Mouse (Mus musculus) limb, embryonic 10.5 days (tissue): ENCODE measurements around the gene Olfr351. TPM values are rescaled to one million over a fixed set of nuclear protein-coding genes. Genes with fewer than 3 reads are reported as not detected.

Experiments
- DNase-seq: peaks from one replicate; pipeline ENCODE4 v3.0.0-alpha.2; 2017; ENCODE audit warnings: low spot score
- H3K27ac ChIP-seq: fragments of 300-500 bp; sonication (generic); 2 replicates; pipeline ENCODE4 v1.5.1; 2016; ENCODE audit warnings: mild to moderate bottlenecking
- H3K27me3 ChIP-seq: fragments of 300-500 bp; sonication (generic); 2 replicates; pipeline ENCODE4 v1.6.1; 2016; ENCODE audit warnings: low read depth, mild to moderate bottlenecking; ENCODE audit not compliant: poor library complexity, severe bottlenecking
- H3K36me3 ChIP-seq: fragments of 300-500 bp; sonication (generic); 2 replicates; pipeline ENCODE4 v1.6.1; 2016; ENCODE audit warnings: mild to moderate bottlenecking, moderate library complexity
- H3K4me1 ChIP-seq: fragments of 300-500 bp; sonication (generic); 2 replicates; pipeline ENCODE4 v1.6.1; 2016
- H3K4me3 ChIP-seq: fragments of 300-500 bp; sonication (generic); 2 replicates; pipeline ENCODE4 v1.5.1; 2016; ENCODE audit warnings: mild to moderate bottlenecking, moderate library complexity
- H3K9me3 ChIP-seq: fragments of 300-500 bp; sonication (generic); replicated peaks from 2 replicates; pipeline ENCODE4 v1.6.1; 2016; ENCODE audit warnings: mild to moderate bottlenecking
- WGBS: fragments of 180-500 bp; shearing (Covaris S2); methylation state at CpG from one replicate; pipeline ENCODE4 v1.1.7; 2016; 5-methylcytosine and 5-hydroxymethylcytosine counted together
- polyA plus RNA-seq: library from polyadenylated mRNA; unstranded; fragments of >200 nt; fragmentation: Nextera tagmentation; extraction: Ambion mirVana; gene quantifications from 2 replicates; pipeline ENCODE4 v1.2.1, GENCODE M21; 2016

The Olfr351 gene
- polyA plus RNA-seq: not detected in 2 replicates

DNA sequence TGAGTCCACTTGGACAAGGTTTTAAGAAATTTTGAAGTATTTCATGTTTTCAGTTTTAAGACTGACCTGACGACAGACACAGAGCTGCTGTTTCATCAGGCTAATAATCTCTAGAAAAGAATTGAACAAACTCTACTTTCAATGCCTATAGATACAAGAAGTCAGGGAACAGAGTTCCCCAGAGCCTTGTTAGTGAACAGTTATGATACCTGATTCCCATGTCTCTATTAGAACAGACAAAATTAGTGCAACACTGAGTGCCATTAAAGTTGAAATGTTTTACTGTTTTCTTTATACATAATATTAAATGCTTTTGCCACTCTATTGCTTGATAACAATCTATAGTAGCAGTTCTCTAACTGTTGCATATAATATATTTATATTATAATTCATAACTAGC lies at the start of gene Olfr351:
Olfr351 (minus strand) TSS at position 101 of the 400 bp plus-strand sequence.
- Histone ChIP-seq H3K4me3 (no peak within 1 kb of the TSS), H3K27ac (no peak within 1 kb of the TSS), H3K4me1 (no peaks in the 10 kb centered on the region), H3K27me3 (no peaks in the 10 kb centered on the region), H3K9me3 (no peaks in the 10 kb centered on the region), H3K36me3 (no peaks in the 10 kb centered on the region)
- 91% methylated on average over 1 of the region's 1 CpGs for whole genome bisulfite sequencing
- no peak for DNase-seq

- Histone ChIP-seq H3K4me1 (no peaks in the 10 kb centered on the region), H3K9me3 (no peaks in the 10 kb centered on the region), H3K27ac (no peak within 1 kb of the TSS)
Measured at GRCm38 (mm10) chr2:36905380-36905779, 42.9 kb upstream of the Olfr351 start, which contains the start of gene Olfr354. Gene Olfr354, plus strand, starts transcription at chr2:36905680.

GRCm38 (mm10) chr2:36897114-36897513 lies 34.7 kb upstream of the Olfr351 start:
- DNase-seq: no peak
- no peaks in the 10 kb centered on the region for H3K36me3 ChIP-seq
- no peaks in the 10 kb centered on the region for H3K4me1 ChIP-seq
- no peaks in the 10 kb centered on the region for H3K27me3 ChIP-seq
- H3K9me3 ChIP-seq: 0 out of 2 replicates have a peak, but pooled peaks cover 5% of the 10 kb centered on the region
- no peak overlapping the region for H3K27ac ChIP-seq
- H3K4me3 ChIP-seq: no peak overlapping the region

More at GRCm38 (mm10) chr2:36905380-36905779, 42.9 kb upstream of the Olfr351 start, which contains the start of gene Olfr354:
- DNase-seq: no peak
- Histone ChIP-seq H3K27me3 (no peaks in the 10 kb centered on the region), H3K36me3 (no peaks in the 10 kb centered on the region), H3K4me3 (no peak within 1 kb of the TSS)

GRCm38 (mm10) chr2:36892836-36893235 lies 30.4 kb upstream of the Olfr351 start, which contains the start of gene Olfr353:
Gene Olfr353, minus strand, starts transcription at chr2:36892936.
- Histone ChIP-seq H3K4me3 (no peak within 1 kb of the TSS), H3K4me1 (no peaks in the 10 kb centered on the region)
- no peak for DNase-seq

DNA sequence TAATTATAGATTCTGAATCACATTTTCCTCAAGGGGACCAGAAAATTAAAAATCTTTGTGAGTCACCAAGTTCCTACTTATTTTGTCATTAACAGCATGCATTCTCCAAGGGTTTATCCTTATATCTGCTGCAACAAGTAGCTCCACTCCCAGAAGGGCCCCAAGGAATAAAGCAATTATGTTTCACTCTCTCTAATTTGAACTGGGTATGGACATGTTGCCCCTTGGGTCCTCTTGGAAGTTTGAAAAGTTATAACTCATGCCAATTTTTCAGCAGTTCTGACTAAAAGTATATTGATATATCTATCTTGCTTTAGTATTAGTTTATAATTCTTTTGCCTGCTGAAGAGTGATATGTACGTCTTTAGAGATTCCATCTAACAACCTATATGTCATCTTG lies 5.7 kb upstream of the Olfr351 start, which contains the start of gene Olfr352:
Olfr352 (plus strand) TSS at position 301 of the 400 bp plus-strand sequence.
- no peak for DNase-seq
- 88% methylated on average over 1 of the region's 1 CpGs for whole genome bisulfite sequencing
- no peaks in the 10 kb centered on the region for H3K27me3 ChIP-seq
- no peak within 1 kb of the TSS for H3K4me3 ChIP-seq
- H3K36me3 ChIP-seq: no peaks in the 10 kb centered on the region
- H3K27ac ChIP-seq: no peak within 1 kb of the TSS
- H3K9me3 ChIP-seq: no peaks in the 10 kb centered on the region; the same call in 1 of the 2 replicates
- H3K4me1 ChIP-seq: no peaks in the 10 kb centered on the region

More at GRCm38 (mm10) chr2:36892836-36893235, 30.4 kb upstream of the Olfr351 start, which contains the start of gene Olfr353:
- Histone ChIP-seq H3K27ac (no peak within 1 kb of the TSS), H3K27me3 (no peaks in the 10 kb centered on the region), H3K9me3 (0 out of 2 replicates have a peak, but pooled peaks cover 5% of the 10 kb centered on the region), H3K36me3 (no peaks in the 10 kb centered on the region)

DNA sequence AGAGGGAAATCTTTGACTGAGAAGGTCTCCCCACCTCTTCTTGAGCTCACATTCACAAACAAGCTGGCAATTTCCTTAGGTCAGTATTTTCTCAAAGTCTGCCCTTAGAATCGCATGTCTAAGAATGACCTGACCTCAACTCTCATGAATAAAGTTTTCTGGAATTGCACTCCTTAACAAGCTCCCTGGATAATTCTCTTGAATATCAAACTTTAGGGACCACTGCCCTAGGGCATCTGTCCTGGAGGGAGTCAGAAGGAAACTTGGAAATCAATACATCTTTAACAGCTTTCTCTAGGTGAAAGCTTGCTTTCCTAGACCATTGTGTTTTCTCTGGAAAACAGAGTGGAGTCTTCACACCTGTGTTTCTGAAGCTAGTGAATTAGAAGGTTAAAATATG lies 16.4 kb downstream of the Olfr351 start, which contains the start of gene Olfr350:
Olfr350 (plus strand) TSS at position 301 of the 400 bp plus-strand sequence.
- Histone ChIP-seq H3K9me3 (0 out of 2 replicates have a peak, but pooled peaks cover 2% of the 10 kb centered on the region), H3K4me1 (no peaks in the 10 kb centered on the region), H3K4me3 (no peak within 1 kb of the TSS), H3K27me3 (no peaks in the 10 kb centered on the region), H3K27ac (no peak within 1 kb of the TSS), H3K36me3 (no peaks in the 10 kb centered on the region)
- DNase-seq: no peak
- 85% methylated on average over 1 of the region's 1 CpGs for WGBS

DNA sequence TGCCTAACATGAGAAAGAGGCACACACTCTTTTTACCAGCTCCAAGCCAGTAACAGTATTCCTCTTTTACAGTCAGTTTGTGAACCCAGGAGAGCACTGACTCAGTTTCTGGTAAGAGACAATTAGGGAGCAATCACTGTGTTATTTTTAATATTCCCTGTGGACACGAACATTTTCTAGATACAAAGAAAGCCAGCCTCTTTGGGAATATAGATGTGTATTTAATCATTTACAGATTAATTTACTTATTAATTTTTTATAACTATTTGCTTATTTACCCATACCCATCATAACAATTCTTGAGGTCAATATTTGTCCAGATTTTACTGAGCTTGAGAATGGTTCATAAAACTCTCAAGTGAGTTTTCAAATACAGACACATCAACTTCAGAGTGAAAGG lies 45.5 kb downstream of the Olfr351 start, which contains the start of gene Olfr3:
Olfr3 (minus strand) TSS at position 101 of the 400 bp plus-strand sequence.
- H3K4me1 ChIP-seq: no peaks in the 10 kb centered on the region
- no peak within 1 kb of the TSS for H3K27ac ChIP-seq
- no peak for DNase-seq
- H3K27me3 ChIP-seq: no peaks in the 10 kb centered on the region
- H3K4me3 ChIP-seq: no peak within 1 kb of the TSS
- 89% methylated on average over 1 of the region's 1 CpGs for WGBS
- H3K9me3 ChIP-seq: 0 out of 2 replicates have a peak, but pooled peaks cover 4% of the 10 kb centered on the region
- no peaks in the 10 kb centered on the region for H3K36me3 ChIP-seq

Other genes with a start within 250 kb of the Olfr351 start
- gene Olfr345, start 222.6 kb downstream of the Olfr351 start, polyA plus RNA-seq: not detected in 2 replicates
- gene Olfr346, start 176.9 kb downstream of the Olfr351 start, polyA plus RNA-seq: not detected in 2 replicates
- gene Olfr347, start 130.8 kb downstream of the Olfr351 start, polyA plus RNA-seq: not detected in 2 replicates
- gene Olfr348, start 78.4 kb downstream of the Olfr351 start, polyA plus RNA-seq: not detected in 2 replicates
- gene Olfr50, start 72.1 kb downstream of the Olfr351 start, polyA plus RNA-seq: not detected in 2 replicates
- not detected in 2 replicates for gene Olfr3, start 45.6 kb downstream of the Olfr351 start, polyA plus RNA-seq
- not detected in 2 replicates for gene Olfr350, start 16.4 kb downstream of the Olfr351 start, polyA plus RNA-seq
- not detected in 2 replicates for gene Olfr352, start 5.8 kb upstream of the Olfr351 start, polyA plus RNA-seq
- gene Olfr353, start 30.3 kb upstream of the Olfr351 start, polyA plus RNA-seq: not detected in 2 replicates
- not detected in 2 replicates for gene Olfr354, start 43.0 kb upstream of the Olfr351 start, polyA plus RNA-seq
- gene Olfr355, start 66.2 kb upstream of the Olfr351 start, polyA plus RNA-seq: not detected in 2 replicates
- not detected in 2 replicates for gene Olfr356, start 74.5 kb upstream of the Olfr351 start, polyA plus RNA-seq
- gene Olfr357, start 131.2 kb upstream of the Olfr351 start, polyA plus RNA-seq: not detected in 2 replicates
- not detected in 2 replicates for gene Olfr358, start 146.7 kb upstream of the Olfr351 start, polyA plus RNA-seq
- gene Olfr360, start 203.1 kb upstream of the Olfr351 start, polyA plus RNA-seq: not detected in 2 replicates
- not detected in 2 replicates for gene Olfr361, start 226.6 kb upstream of the Olfr351 start, polyA plus RNA-seq